Mouse (Mus musculus) lung, adult 2 months (tissue): ENCODE results near the gene Cyfip1. TPM values are rescaled to one million over a fixed set of nuclear protein-coding genes. Genes with fewer than 3 reads are reported as not detected.
A peak's percentile ranks its signal among the peaks of the same experiment; 100 is the strongest.

Source experiments
- DNase-seq: peaks from one replicate; pipeline ENCODE4 v3.0.0; 2022
- H3K4me1 ChIP-seq: fragments of 200-500 bp; 2 replicates; pipeline ENCODE4 v1.6.1; 2011; ENCODE audit warnings: low read length; ENCODE audit not compliant: control insufficient read depth, insufficient read depth
- H3K4me3 ChIP-seq: fragments of 200-500 bp; replicated peaks from 2 replicates; pipeline ENCODE3; 2011; ENCODE audit warnings: low read depth, mild to moderate bottlenecking, control low read depth, low read length; ENCODE audit errors: extremely low read depth
- CTCF ChIP-seq: fragments of 200-500 bp; IDR thresholded peaks from 2 replicates; pipeline ENCODE4 v1.5.1; 2011; ENCODE audit warnings: mild to moderate bottlenecking, low read length, control low read depth; ENCODE audit not compliant: insufficient read depth
- POLR2A ChIP-seq: fragments of 200-500 bp; IDR thresholded peaks from 2 replicates; pipeline ENCODE4 v1.6.1; 2011; ENCODE audit warnings: low read depth, mild to moderate bottlenecking, control low read depth, low read length, borderline replicate concordance; ENCODE audit errors: extremely low read depth
- WGBS: fragments of 180-500 bp; shearing (Covaris S2); methylation state at CpG from one replicate; pipeline ENCODE4 v1.1.7; 2018; 5-methylcytosine and 5-hydroxymethylcytosine counted together
- polyA plus RNA-seq: library from polyadenylated mRNA; depleted of rRNA; stranded (reverse); fragments of >200 nt; gene quantifications from 2 replicates; pipeline ENCODE4 v1.2.3, GENCODE M21; 2012

The Cyfip1 gene
- polyA plus RNA-seq, 1 experiment, result 66.8 TPM

DNA sequence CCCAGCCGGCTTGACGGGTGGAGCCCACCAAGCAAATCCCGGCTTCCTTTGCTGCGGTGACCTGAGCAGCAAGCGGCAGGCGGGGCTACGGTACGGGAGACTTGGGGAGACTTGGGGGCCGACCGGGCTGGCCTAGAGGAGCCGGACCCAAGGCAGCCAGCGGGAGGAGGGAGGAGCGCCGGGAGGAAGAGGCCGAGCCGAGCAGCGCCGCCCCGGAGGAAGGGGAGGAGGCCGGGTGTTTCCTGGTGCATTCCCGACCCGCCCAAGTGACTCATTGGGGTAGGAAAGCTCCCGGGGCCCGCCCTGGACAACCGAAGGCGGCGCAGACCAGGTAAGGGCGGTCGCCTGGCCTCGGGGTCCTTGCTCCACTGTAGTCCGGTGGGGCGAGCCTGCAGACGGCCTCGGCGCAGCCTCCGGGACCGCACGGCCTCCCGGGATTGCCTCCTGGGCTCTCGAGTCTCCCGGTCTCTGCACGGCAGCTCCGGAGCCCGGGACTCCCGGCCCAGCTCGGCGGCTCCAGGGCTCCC, 495 bp downstream of the Cyfip1 start:
- TF ChIP-seq CTCF, result no peak
- TF ChIP-seq POLR2A, result peak; percentile 63
- under 1% methylated on average over 45 of the region's 47 CpGs for WGBS
- peak; percentile 87 for DNase-seq
- Histone ChIP-seq H3K4me1 (peaks cover 3% of the 10 kb centered on the region; the same call in 1 of the 2 replicates), H3K4me3 (peak overlapping the region; percentile 81)

DNA sequence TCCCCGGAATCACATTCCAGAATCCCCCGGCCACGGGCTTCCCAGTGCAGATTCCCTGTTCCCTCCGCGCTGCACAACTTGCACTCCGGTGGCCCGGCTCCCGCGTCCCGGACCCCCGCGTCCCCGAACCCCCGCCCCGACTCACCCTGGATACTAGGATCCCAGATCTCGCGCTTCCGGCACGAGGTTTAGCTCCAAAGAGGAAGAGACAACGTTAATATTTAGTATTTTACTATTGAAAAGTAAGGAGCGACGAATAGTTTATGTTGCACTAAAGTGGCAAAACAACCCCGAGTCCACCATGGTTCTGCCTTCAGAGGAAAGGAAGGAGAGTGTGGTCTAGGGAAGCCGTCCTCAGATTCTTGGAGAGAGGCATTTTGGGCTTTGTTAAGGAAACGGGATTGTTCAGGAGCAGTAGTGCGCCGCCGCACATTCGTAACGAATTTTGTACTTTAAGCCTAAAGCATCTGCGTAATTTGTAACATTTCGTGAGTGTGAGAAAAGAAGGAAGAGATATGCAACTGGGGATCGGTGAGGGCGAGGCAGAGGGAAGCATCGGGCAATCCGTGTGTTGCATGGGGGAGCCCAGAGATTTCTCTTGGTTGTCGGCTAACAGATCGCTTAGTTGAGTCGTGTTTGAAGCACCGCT, 1.1 kb downstream of the Cyfip1 start:
- under 1% methylated on average over 40 of the region's 40 CpGs for WGBS
- H3K4me3 ChIP-seq, result peak overlapping the region; percentile 81
- no peak for TF ChIP-seq POLR2A
- TF ChIP-seq CTCF, result no peak
- no peak for DNase-seq
- H3K4me1 ChIP-seq, result peaks cover 3% of the 10 kb centered on the region; the same call in 1 of the 2 replicates

DNA sequence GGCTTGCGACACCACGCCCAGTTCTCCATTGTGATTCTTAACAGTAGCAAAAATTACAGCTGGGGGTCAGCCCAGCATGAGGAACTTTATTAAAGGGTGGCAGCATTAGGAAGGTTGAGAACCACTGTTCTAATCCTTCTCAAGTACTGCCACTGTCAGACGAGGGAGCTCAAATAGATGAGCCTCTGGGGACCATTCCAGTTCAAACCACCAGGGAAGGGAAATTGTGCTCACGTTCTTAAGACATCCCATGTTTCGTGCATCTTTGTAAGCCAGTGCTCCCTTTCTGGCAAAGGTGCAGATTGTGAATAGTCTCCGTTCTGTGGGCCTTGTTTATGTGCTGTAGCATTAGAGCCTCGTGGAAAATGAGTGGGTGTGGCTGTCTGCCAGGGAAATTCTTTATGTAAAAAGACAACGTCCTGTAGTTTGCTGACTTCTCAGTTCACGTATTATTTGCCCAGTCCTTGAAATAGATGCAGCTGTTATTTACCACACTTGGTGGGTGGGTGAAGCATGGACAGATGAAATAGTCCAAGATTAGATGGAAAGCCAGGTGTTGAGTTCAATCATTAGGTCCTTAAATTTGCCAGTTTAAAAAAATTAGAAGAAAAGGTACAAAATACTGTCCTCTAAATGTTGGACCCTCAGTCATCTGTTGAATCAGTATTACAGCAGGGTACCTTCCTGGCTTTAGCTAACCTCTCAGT, 5.2 kb downstream of the Cyfip1 start:
- TF ChIP-seq POLR2A (no peak), CTCF (no peak)
- peaks cover 10% of the 10 kb centered on the region for H3K4me1 ChIP-seq
- no peak for DNase-seq
- 43% methylated on average over 9 of the region's 9 CpGs for WGBS
- H3K4me3 ChIP-seq, result no peak overlapping the region

- DNase-seq, result no peak
- H3K4me1 ChIP-seq, result peaks cover 18% of the 10 kb centered on the region
- TF ChIP-seq CTCF (no peak), POLR2A (no peak)
- H3K4me3 ChIP-seq, result no peak overlapping the region
- WGBS, result 60% methylated on average over 14 of the region's 14 CpGs
Measured at GRCm38 (mm10) chr7:55849948-55850571, 8.5 kb downstream of the Cyfip1 start.

GRCm38 (mm10) chr7:55852787-55853186, 11.2 kb downstream of the Cyfip1 start:
- TF ChIP-seq POLR2A (no peak), CTCF (no peak)
- Histone ChIP-seq H3K4me1 (peaks cover 18% of the 10 kb centered on the region), H3K4me3 (no peak overlapping the region)
- DNase-seq, result no peak
- 19% methylated on average over 3 of the region's 3 CpGs for WGBS

DNA sequence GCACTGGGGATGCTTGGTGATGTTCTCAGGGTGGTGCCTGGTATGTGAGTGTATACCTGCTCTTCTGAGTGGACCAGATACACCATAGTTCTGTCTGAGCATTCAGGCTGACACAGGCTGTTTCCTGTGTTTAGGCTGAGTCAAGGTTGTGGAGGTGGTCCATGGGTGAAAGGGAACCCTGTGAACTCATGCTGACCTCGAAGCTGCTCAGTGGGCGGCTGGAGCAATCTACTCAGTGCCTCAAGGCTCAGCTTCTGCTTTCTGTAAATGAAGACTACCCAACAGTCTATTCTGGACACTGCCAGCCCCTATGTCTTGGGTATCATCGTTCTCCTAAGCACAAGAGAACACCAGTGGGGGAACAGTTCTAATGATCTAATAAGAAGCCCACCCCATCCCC, 14.1 kb downstream of the Cyfip1 start:
- H3K4me3 ChIP-seq, result no peak overlapping the region
- TF ChIP-seq CTCF (no peak), POLR2A (no peak)
- 59% methylated on average over 3 of the region's 3 CpGs for WGBS
- no peak for DNase-seq
- peaks cover 25% of the 10 kb centered on the region for H3K4me1 ChIP-seq

DNA sequence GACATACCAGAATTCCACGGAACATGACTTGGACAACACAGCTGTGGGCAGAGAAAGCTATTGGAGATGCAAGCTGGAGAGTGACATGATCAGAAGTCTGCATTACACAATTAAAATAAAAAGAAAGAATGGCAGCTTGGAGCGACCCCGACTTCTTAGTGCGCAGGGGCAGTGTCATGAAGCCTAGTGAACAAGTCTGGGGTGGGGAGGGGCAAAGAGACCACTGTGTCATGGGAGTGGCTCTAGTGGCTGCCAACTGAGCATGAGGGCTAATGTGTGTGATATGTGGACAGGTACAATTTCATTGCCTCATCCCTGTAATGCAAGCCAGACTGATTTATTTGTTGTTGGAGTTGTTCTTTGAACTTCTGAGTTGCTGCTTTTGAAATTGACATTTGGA, 15.2 kb downstream of the Cyfip1 start:
- WGBS, result 92% methylated on average over 4 of the region's 4 CpGs
- H3K4me1 ChIP-seq, result peaks cover 21% of the 10 kb centered on the region

GRCm38 (mm10) chr7:55857729-55858128, 16.2 kb downstream of the Cyfip1 start:
- DNase-seq, result no peak
- peaks cover 17% of the 10 kb centered on the region for H3K4me1 ChIP-seq
- 44% methylated on average over 2 of the region's 2 CpGs for WGBS
- TF ChIP-seq POLR2A, result no peak
- TF ChIP-seq CTCF, result no peak
- no peak overlapping the region for H3K4me3 ChIP-seq

More for the DNA sequence above, 15.2 kb downstream of the Cyfip1 start:
- no peak for DNase-seq
- no peak for TF ChIP-seq CTCF
- no peak for TF ChIP-seq POLR2A
- H3K4me3 ChIP-seq, result no peak overlapping the region

- TF ChIP-seq POLR2A (no peak), CTCF (no peak)
Measured at GRCm38 (mm10) chr7:55858836-55859517, 17.4 kb downstream of the Cyfip1 start.

More at GRCm38 (mm10) chr7:55858836-55859517, 17.4 kb downstream of the Cyfip1 start:
- peaks cover 13% of the 10 kb centered on the region for H3K4me1 ChIP-seq
- no peak overlapping the region for H3K4me3 ChIP-seq
- WGBS, result 71% methylated on average over 3 of the region's 3 CpGs
- no peak for DNase-seq
